Mouse (Mus musculus): ENCODE results near the gene Tspan18.

DNA sequence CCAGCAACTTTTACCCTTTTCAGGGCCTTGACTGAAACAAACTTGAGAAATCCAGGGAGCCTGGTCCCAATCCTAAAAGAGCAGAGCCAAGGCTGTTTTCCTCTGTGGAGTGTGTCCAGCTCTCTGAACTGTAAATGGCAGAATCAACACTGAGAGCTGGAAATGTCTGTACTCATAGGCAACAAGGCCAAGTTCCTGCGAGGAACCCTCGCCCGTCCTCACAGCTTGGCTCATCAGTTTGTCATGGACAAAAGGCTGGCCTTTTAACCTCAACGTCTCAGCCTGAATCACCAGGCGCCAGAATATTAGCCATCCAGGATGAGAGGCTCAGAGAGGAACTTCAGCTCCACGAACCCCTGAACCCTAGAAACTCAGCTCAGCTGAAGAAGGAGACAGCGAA lies 14.7 kb downstream of the Tspan18 start:
- TF ChIP-seq CTCF (IDR thresholded peaks at IDR 0.05; ENCODE audit: control insufficient read depth, insufficient read depth, insufficient read length) (no peak), USF1 (IDR thresholded peaks at IDR 0.05; ENCODE audit: low read depth) (no peak), MYOD1 (IDR thresholded peaks at IDR 0.05; ENCODE audit: control insufficient read depth, insufficient read length, low read depth) (no peak), MAX (IDR thresholded peaks at IDR 0.05) (no peak)

All from C2C12 (cell line).